Comparison of ENCODE assay signal across 8 mouse cellular contexts in the genomic region with DNA sequence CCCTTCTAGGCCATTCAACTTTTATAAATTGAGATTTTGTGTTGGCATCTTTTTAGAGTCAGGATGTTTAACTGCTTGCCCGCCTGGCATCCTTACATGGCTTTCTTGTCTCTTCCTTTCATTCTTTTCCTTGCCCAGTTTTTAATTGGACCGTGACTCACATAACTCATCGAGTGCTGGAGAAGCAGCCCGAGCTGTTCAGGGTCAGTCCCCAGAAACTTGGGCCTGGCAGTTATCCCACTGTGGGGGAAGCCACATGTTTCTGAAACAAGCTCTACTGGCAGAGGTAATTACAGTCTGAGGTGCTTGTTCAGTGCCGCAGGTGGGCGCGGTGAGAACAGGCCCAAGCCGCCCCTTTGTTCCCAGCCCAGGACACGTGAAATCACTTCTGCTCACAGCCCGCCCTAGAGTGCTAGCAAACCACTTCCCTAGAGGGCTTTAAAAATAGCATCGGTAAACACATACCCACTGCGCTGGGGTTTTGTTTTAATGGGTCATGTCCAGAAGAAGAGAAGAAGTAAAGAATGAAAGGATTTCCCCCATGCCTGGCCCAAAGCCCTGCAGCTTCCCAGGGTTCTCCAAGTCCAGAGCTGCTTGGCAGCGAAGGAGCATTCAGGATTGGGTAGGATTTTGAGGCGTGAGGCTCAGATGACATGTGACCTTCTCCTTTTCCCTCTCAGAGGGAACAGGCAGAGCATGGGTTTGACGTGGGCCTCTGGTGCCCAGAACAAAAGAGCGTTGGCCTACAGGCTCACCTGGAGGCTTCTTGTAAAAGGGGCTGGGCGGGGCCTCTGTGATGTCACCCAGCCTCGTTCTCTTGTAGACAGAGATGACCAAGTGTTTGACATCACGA. TPM values are rescaled to one million over a fixed set of nuclear protein-coding genes. Genes with fewer than 3 reads are reported as not detected.
DNase-seq lines count a peak whose midpoint lies in the region; ATAC-seq and TF ChIP-seq lines count a peak whose summit lies in the region.

No protein-coding gene starts in this region.

- H3K4me2 ChIP-seq in intestine, embryonic 14.5 days (ENCODE audit: low read length), result no peak overlapping the region
- H3K4me2 ChIP-seq in intestine, postnatal 0 days (replicated peaks; ENCODE audit: low read depth), result no peak overlapping the region
- H3K4me2 ChIP-seq in midbrain, embryonic 16.5 days (ENCODE audit: low read length), result no peak overlapping the region

- H3K9me3 ChIP-seq in intestine, embryonic 14.5 days (ENCODE audit: control insufficient read depth, low read length), result no peaks in the 10 kb centered on the region
- H3K9me3 ChIP-seq in intestine, postnatal 0 days (ENCODE audit: control insufficient read depth), result no peaks in the 10 kb centered on the region
- H3K9me3 ChIP-seq in midbrain, embryonic 16.5 days (replicated peaks; ENCODE audit: control insufficient read depth, low read length, poor library complexity, severe bottlenecking), result no peaks in the 10 kb centered on the region

- H3K27ac ChIP-seq in intestine, embryonic 14.5 days (ENCODE audit: low read depth), result no peak overlapping the region
- no peak overlapping the region for H3K27ac ChIP-seq in intestine, postnatal 0 days (ENCODE audit: low read depth, low read length)
- no peak overlapping the region for H3K27ac ChIP-seq in midbrain, embryonic 16.5 days (ENCODE audit: low read length)

- peak; percentile 62 for ATAC-seq in intestine, embryonic 14.5 days (replicated peaks; ENCODE audit: low FRiP score, low TSS enrichment, low read depth)
- ATAC-seq in intestine, postnatal 0 days, result no peak
- peak; percentile 56 for ATAC-seq in midbrain, embryonic 16.5 days

- H3K4me3 ChIP-seq in intestine, embryonic 14.5 days (ENCODE audit: low read depth, low read length), result no peak overlapping the region
- no peak overlapping the region for H3K4me3 ChIP-seq in intestine, postnatal 0 days (ENCODE audit: low read depth, low read length)
- no peak overlapping the region for H3K4me3 ChIP-seq in midbrain, embryonic 16.5 days (ENCODE audit: low read depth, low read length)

- intact Hi-C loops in left cerebral cortex, postnatal 10 days (cut with DNase I), result no loop called here

- H3K9ac ChIP-seq in intestine, embryonic 14.5 days (ENCODE audit: low read length), result no peak overlapping the region
- H3K9ac ChIP-seq in intestine, postnatal 0 days (ENCODE audit: low read depth, low read length), result no peak overlapping the region
- no peak overlapping the region for H3K9ac ChIP-seq in midbrain, embryonic 16.5 days (ENCODE audit: low read depth, low read length)

- no peaks in the 10 kb centered on the region for H3K4me1 ChIP-seq in intestine, embryonic 14.5 days (replicated peaks; ENCODE audit: control insufficient read depth, insufficient read depth, low read length)
- no peaks in the 10 kb centered on the region for H3K4me1 ChIP-seq in intestine, postnatal 0 days (replicated peaks; ENCODE audit: control insufficient read depth, insufficient read depth, low read length)
- H3K4me1 ChIP-seq in midbrain, embryonic 16.5 days (ENCODE audit: control insufficient read depth, insufficient read depth, low read length), result peaks cover 3% of the 10 kb centered on the region

- 70% methylated on average over 19 of the region's 19 CpGs for WGBS in intestine, embryonic 14.5 days
- 52% methylated on average over 19 of the region's 19 CpGs for WGBS in intestine, postnatal 0 days
- 71% methylated on average over 19 of the region's 19 CpGs for WGBS in midbrain, embryonic 16.5 days

- no peaks in the 10 kb centered on the region for H3K27me3 ChIP-seq in intestine, embryonic 14.5 days (replicated peaks; ENCODE audit: control insufficient read depth, insufficient read depth, low read length)
- H3K27me3 ChIP-seq in intestine, postnatal 0 days (replicated peaks; ENCODE audit: control insufficient read depth, insufficient read depth, low read length), result no peaks in the 10 kb centered on the region
- H3K27me3 ChIP-seq in midbrain, embryonic 16.5 days (ENCODE audit: control insufficient read depth, insufficient read depth, low read depth, low read length), result 0 out of 2 replicates have a peak, but pooled peaks cover 2% of the 10 kb centered on the region

- H3K36me3 ChIP-seq in intestine, embryonic 14.5 days (ENCODE audit: control insufficient read depth, insufficient read depth, low read length), result no peaks in the 10 kb centered on the region
- H3K36me3 ChIP-seq in intestine, postnatal 0 days (ENCODE audit: control insufficient read depth, insufficient read depth), result no peaks in the 10 kb centered on the region
- no peaks in the 10 kb centered on the region for H3K36me3 ChIP-seq in midbrain, embryonic 16.5 days (ENCODE audit: control insufficient read depth, insufficient read depth, low read length)

- no peak for DNase-seq in intestine, embryonic 14.5 days (ENCODE audit: low spot score)
- DNase-seq in cerebellum, adult 18-20 months, result peak; percentile 23 to 29
- peak; percentile 41 to 48 for DNase-seq in frontal cortex, postnatal 36 days (ENCODE audit: low spot score in 2 of 2)
- DNase-seq in induced T-regulatory cell, adult 2 months (ENCODE audit: low read depth), result peak; percentile 21
- peak; percentile 62 to 77 for DNase-seq in left cerebral cortex, postnatal 10 days (ENCODE audit: extremely low spot score in 1 of 2, low spot score in 2 of 2)
- peak; percentile 55 to 68 for DNase-seq in spleen, postnatal 4 days (ENCODE audit: low spot score in 2 of 2)

- TF ChIP-seq CTCF in intestine, postnatal 0 days (IDR thresholded peaks at IDR 0.05; ENCODE audit: low read depth), result no peak

RNA-seq across cellular contexts. Expression of gene Echdc3, which starts 43.4 kb away (rescaled TPM):
- polyA plus RNA-seq in intestine, embryonic 14.5 days (2014; fragmentation: Nextera tagmentation; extraction: Ambion mirVana), result 11.1 and 11.3 TPM in 2 replicates
- 3.1 and 3.8 TPM in 2 replicates for polyA plus RNA-seq in intestine, postnatal 0 days (2015; fragmentation: Nextera tagmentation; extraction: Ambion mirVana)
- total RNA-seq in left cerebral cortex, postnatal 10 days (2021), result under 1 TPM; 0.58 to 0.75 TPM
- 1.1 and 1.5 TPM in 2 replicates for polyA plus RNA-seq in midbrain, embryonic 16.5 days (2015; fragmentation: Nextera tagmentation; extraction: Ambion mirVana)
